Mouse (Mus musculus): ENCODE results near the gene Cdh22. TPM values are rescaled to one million over a fixed set of nuclear protein-coding genes. Genes with fewer than 3 reads are reported as not detected.
A peak's percentile ranks its signal among the peaks of the same experiment; 100 is the strongest.

The Cdh22 gene
- polyA plus RNA-seq, 1 experiment from 2014 or later, result 1.0 TPM

- ATAC-seq (no peak), DNase-seq (ENCODE audit: low spot score) (no peak)
- 83% methylated on average over 8 of the region's 8 CpGs for WGBS
- TF ChIP-seq CTCF (IDR thresholded peaks at IDR 0.05) (no peak), EP300 (IDR thresholded peaks at IDR 0.05) (no peak)
- H3K9me3 ChIP-seq (ENCODE audit: low read length), result no peaks in the 10 kb centered on the region
- H3K36me3 ChIP-seq (ENCODE audit: insufficient read depth, low read length), result no peaks in the 10 kb centered on the region
- no peak overlapping the region for H3K4me3 ChIP-seq (ENCODE audit: low read depth, low read length)
- no peaks in the 10 kb centered on the region for H3K4me1 ChIP-seq (ENCODE audit: insufficient read depth, low read depth, low read length)
- no peak overlapping the region for H3K27ac ChIP-seq (ENCODE audit: low read length)
- H3K27me3 ChIP-seq (replicated peaks; ENCODE audit: insufficient read depth, low read length), result peaks cover 17% of the 10 kb centered on the region
- H3K4me2 ChIP-seq (replicated peaks; ENCODE audit: low read depth, low read length), result no peak overlapping the region
- H3K9ac ChIP-seq (replicated peaks; ENCODE audit: low read depth), result no peak overlapping the region
Measured at GRCm38 (mm10) chr2:165218954-165219353, 15.7 kb downstream of the Cdh22 start.

DNA sequence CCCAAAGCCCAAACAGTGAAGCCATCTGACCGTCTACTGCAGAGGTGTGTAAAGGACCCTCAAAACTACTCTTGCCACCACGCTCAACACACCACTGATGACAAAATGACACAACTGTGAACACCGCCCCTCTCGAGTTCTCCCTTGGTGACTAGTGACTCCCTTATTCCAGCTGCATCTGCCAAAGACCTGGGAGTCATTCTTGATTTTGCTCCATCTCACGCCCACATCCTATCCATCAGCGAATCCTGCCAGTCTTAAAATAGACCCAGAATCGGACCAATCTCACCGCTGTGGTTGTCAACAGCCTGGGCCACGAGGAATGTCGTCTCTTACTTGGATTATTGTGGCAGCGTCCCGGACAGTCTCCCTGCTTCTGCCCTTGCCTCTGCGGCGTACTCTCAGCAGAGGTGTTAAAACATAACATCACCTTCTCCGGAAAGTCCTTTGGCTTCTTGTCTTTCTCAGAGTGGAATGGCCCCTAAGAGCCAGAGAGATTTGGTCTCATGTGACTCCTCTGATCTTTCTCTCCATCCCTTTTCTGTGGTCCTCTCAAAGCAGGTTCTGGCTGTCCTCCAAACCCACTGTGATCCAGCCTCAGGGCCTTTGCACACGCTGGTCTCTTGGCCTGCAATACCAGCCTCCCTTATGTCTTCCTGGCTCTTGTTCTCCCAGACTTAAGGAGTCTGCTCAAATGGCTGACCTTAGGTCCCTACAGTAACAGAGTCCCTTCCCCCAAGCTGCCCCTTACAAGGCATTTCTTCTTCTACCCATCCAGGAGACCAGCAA, 17.1 kb downstream of the Cdh22 start:
- Histone ChIP-seq H3K4me1 (ENCODE audit: insufficient read depth, low read depth, low read length) (no peaks in the 10 kb centered on the region), H3K4me2 (replicated peaks; ENCODE audit: low read depth, low read length) (no peak overlapping the region), H3K9me3 (ENCODE audit: low read length) (no peaks in the 10 kb centered on the region), H3K9ac (replicated peaks; ENCODE audit: low read depth) (no peak overlapping the region), H3K36me3 (ENCODE audit: insufficient read depth, low read length) (no peaks in the 10 kb centered on the region), H3K27ac (ENCODE audit: low read length) (no peak overlapping the region), H3K27me3 (replicated peaks; ENCODE audit: insufficient read depth, low read length) (peaks cover 27% of the 10 kb centered on the region), H3K4me3 (ENCODE audit: low read depth, low read length) (no peak overlapping the region)
- DNase-seq (ENCODE audit: low spot score) (no peak), ATAC-seq (no peak)
- no peak for TF ChIP-seq CTCF (IDR thresholded peaks at IDR 0.05)
- no peak for TF ChIP-seq EP300 (IDR thresholded peaks at IDR 0.05)
- WGBS, result 79% methylated on average over 16 of the region's 16 CpGs

- TF ChIP-seq CTCF (IDR thresholded peaks at IDR 0.05) (no peak), EP300 (IDR thresholded peaks at IDR 0.05) (no peak)
- Histone ChIP-seq H3K27me3 (replicated peaks; ENCODE audit: insufficient read depth, low read length) (peaks cover 39% of the 10 kb centered on the region), H3K9ac (replicated peaks; ENCODE audit: low read depth) (no peak overlapping the region), H3K4me2 (replicated peaks; ENCODE audit: low read depth, low read length) (peak overlapping the region; percentile 19; the same call in 1 of the 2 replicates), H3K4me1 (ENCODE audit: insufficient read depth, low read depth, low read length) (no peaks in the 10 kb centered on the region), H3K9me3 (ENCODE audit: low read length) (no peaks in the 10 kb centered on the region), H3K27ac (ENCODE audit: low read length) (no peak overlapping the region), H3K36me3 (ENCODE audit: insufficient read depth, low read length) (no peaks in the 10 kb centered on the region), H3K4me3 (ENCODE audit: low read depth, low read length) (no peak overlapping the region)
- DNase-seq (ENCODE audit: low spot score) (peak; percentile 9), ATAC-seq (no peak)
- 2% methylated on average over 39 of the region's 39 CpGs for WGBS
Measured at GRCm38 (mm10) chr2:165215103-165215951, 19.3 kb downstream of the Cdh22 start.

DNA sequence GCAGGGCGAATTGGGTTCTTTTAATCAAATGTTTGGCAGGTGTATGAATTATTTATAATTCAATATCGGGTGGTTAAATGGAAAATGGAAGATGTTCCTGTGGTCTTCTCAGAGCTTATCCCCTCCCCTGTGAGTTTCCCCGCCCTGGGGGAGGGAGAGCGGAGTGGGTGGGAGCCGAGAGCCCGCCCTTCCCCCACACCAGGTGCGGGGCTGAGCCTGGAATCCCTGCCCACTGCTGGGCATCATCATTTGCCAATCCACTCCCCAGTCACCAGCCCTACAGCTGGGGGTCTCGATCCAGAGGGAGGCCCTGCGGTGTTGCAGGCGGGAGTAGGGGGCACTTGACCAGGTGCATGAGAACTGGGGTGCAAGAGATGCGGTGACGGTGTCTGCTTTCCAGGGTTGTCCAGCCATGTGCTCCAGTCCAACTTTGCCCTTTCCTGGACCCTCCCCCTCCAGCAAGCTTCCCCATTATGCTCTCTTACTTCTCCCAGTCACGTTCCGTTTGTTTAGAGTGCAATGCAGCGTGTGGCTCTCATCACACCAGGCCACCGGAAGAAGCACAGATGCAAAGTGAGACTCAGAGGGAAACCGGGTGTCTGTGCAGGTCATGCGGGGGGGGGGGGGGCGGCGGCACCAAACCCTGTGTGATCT, 23.1 kb downstream of the Cdh22 start:
- H3K27ac ChIP-seq (ENCODE audit: low read length), result no peak overlapping the region
- H3K9ac ChIP-seq (replicated peaks; ENCODE audit: low read depth), result no peak overlapping the region
- H3K36me3 ChIP-seq (ENCODE audit: insufficient read depth, low read length), result no peaks in the 10 kb centered on the region
- TF ChIP-seq EP300 (IDR thresholded peaks at IDR 0.05) (no peak), CTCF (IDR thresholded peaks at IDR 0.05) (no peak)
- no peak overlapping the region for H3K4me2 ChIP-seq (replicated peaks; ENCODE audit: low read depth, low read length)
- no peaks in the 10 kb centered on the region for H3K4me1 ChIP-seq (ENCODE audit: insufficient read depth, low read depth, low read length)
- under 1% methylated on average over 20 of the region's 20 CpGs for WGBS
- H3K4me3 ChIP-seq (ENCODE audit: low read depth, low read length), result no peak overlapping the region
- DNase-seq (ENCODE audit: low spot score), result no peak
- H3K9me3 ChIP-seq (ENCODE audit: low read length), result no peaks in the 10 kb centered on the region
- H3K27me3 ChIP-seq (replicated peaks; ENCODE audit: insufficient read depth, low read length), result peaks cover 41% of the 10 kb centered on the region
- no peak for ATAC-seq

DNA sequence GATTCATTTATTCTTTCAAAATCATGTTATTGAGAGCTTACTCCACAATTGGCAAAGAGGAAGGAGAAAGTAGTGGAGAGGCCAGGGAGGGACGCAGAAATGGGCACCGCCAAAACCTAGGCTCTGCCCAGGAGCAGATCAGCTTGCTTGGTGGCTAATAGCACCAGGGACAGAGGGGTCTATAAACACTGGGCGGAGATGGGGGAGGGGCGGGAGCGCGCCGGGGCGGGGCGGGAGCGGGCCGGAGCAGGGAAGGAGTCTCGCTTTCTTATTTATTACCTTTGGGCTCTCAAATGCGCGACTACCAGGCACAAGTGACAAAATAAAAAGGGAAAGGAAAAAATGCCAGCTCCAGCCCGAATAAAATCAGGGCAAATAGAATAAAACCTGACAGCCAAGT, 23.7 kb downstream of the Cdh22 start:
- no peak overlapping the region for H3K4me3 ChIP-seq (ENCODE audit: low read depth, low read length)
- TF ChIP-seq CTCF (IDR thresholded peaks at IDR 0.05) (no peak), EP300 (IDR thresholded peaks at IDR 0.05) (no peak)
- no peak overlapping the region for H3K9ac ChIP-seq (replicated peaks; ENCODE audit: low read depth)
- H3K4me2 ChIP-seq (replicated peaks; ENCODE audit: low read depth, low read length), result no peak overlapping the region
- WGBS, result 3% methylated on average over 15 of the region's 15 CpGs
- H3K27me3 ChIP-seq (replicated peaks; ENCODE audit: insufficient read depth, low read length), result peaks cover 39% of the 10 kb centered on the region
- no peaks in the 10 kb centered on the region for H3K9me3 ChIP-seq (ENCODE audit: low read length)
- no peaks in the 10 kb centered on the region for H3K4me1 ChIP-seq (ENCODE audit: insufficient read depth, low read depth, low read length)
- DNase-seq (ENCODE audit: low spot score), result no peak
- H3K27ac ChIP-seq (ENCODE audit: low read length), result no peak overlapping the region
- ATAC-seq, result no peak
- no peaks in the 10 kb centered on the region for H3K36me3 ChIP-seq (ENCODE audit: insufficient read depth, low read length)

DNA sequence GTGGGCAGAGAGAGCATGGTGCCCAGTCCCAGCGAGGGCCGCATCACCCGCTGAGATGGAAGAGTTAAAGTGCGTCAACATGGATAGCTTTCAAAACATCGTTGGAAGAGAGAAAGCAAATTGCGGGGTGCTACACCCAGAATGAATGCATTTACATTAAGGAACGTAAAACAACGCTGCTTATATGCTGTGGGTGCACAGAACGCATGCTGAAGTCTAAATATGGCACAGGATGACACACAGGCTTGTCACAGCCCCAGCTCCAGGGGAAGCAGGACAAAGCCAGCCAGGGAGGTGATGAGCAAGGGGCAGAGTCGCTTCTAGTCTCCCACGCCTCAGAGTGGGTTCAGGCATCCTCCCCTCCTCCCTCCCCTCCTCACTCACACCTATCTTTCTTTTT, 27.0 kb downstream of the Cdh22 start:
- Histone ChIP-seq H3K4me3 (ENCODE audit: low read depth, low read length) (no peak overlapping the region), H3K36me3 (ENCODE audit: insufficient read depth, low read length) (no peaks in the 10 kb centered on the region), H3K9ac (replicated peaks; ENCODE audit: low read depth) (no peak overlapping the region), H3K4me2 (replicated peaks; ENCODE audit: low read depth, low read length) (no peak overlapping the region), H3K27me3 (replicated peaks; ENCODE audit: insufficient read depth, low read length) (peaks cover 15% of the 10 kb centered on the region), H3K4me1 (ENCODE audit: insufficient read depth, low read depth, low read length) (no peaks in the 10 kb centered on the region), H3K27ac (ENCODE audit: low read length) (no peak overlapping the region), H3K9me3 (ENCODE audit: low read length) (no peaks in the 10 kb centered on the region)
- 56% methylated on average over 11 of the region's 11 CpGs for WGBS
- TF ChIP-seq CTCF (IDR thresholded peaks at IDR 0.05), result no peak
- TF ChIP-seq EP300 (IDR thresholded peaks at IDR 0.05), result no peak
- DNase-seq (ENCODE audit: low spot score) (no peak), ATAC-seq (no peak)
